Mouse (Mus musculus) erythroblast, embryonic 14.5 days (primary cell): ENCODE data around the gene Fkbp2. TPM values are rescaled to one million over a fixed set of nuclear protein-coding genes. Genes with fewer than 3 reads are reported as not detected.

Experiments
- H3K27me3 ChIP-seq: 2 replicates; pipeline ENCODE4 v1.6.1; 2012; ENCODE audit warnings: inconsistent platforms; ENCODE audit not compliant: control insufficient read depth
- H3K36me3 ChIP-seq: 2 replicates; pipeline ENCODE4 v1.6.1; 2012; ENCODE audit warnings: mild to moderate bottlenecking, inconsistent platforms; ENCODE audit not compliant: control insufficient read depth
- H3K4me1 ChIP-seq: 2 replicates; pipeline ENCODE4 v1.6.1; 2012; ENCODE audit warnings: inconsistent platforms; ENCODE audit not compliant: control insufficient read depth
- H3K4me3 ChIP-seq: replicated peaks from 2 replicates; pipeline ENCODE3; 2012; ENCODE audit warnings: moderate library complexity, mild to moderate bottlenecking, inconsistent platforms
- H3K9me3 ChIP-seq: 2 replicates; pipeline ENCODE4 v1.6.1; 2012; ENCODE audit warnings: low read length, inconsistent platforms, mixed read lengths; ENCODE audit not compliant: control insufficient read depth
- GATA1 ChIP-seq: IDR thresholded peaks from 2 replicates; pipeline ENCODE4 v1.6.1; 2012; ENCODE audit warnings: low read length, inconsistent platforms, mixed read lengths
- TAL1 ChIP-seq: IDR thresholded peaks from 3 replicates; pipeline ENCODE4 v1.6.1; 2012; ENCODE audit warnings: low read length, inconsistent platforms, mixed read lengths
- polyA plus RNA-seq: library from polyadenylated mRNA; stranded (reverse); fragments of >175 nt; gene quantifications from 2 replicates; pipeline ENCODE4 v1.2.3, GENCODE M21; 2012

The Fkbp2 gene
- polyA plus RNA-seq, 1 experiment: 29.1 TPM

- Histone ChIP-seq H3K4me3 (peak within 1 kb of the TSS; percentile 82), H3K9me3 (no peaks in the 10 kb centered on the region), H3K27me3 (no peaks in the 10 kb centered on the region; the same call in none of the 2 replicates), H3K4me1 (peaks cover 90% of the 10 kb centered on the region), H3K36me3 (peaks cover 26% of the 10 kb centered on the region)
- no peak for TF ChIP-seq TAL1
These were observed 5.8 kb downstream of the Fkbp2 start, which contains the start of gene Ppp1r14b for GRCm38 (mm10) chr19:6974211-6975205. Gene Ppp1r14b (plus strand): TSS chr19:6974968.

GRCm38 (mm10) chr19:6973581-6974190, 6.6 kb downstream of the Fkbp2 start:
- Histone ChIP-seq H3K4me1 (peaks cover 90% of the 10 kb centered on the region), H3K27me3 (peaks cover 8% of the 10 kb centered on the region), H3K9me3 (no peaks in the 10 kb centered on the region), H3K36me3 (peaks cover 24% of the 10 kb centered on the region), H3K4me3 (peak overlapping the region; percentile 82)
- no peak for TF ChIP-seq GATA1
- TF ChIP-seq TAL1: no peak

- H3K36me3 ChIP-seq: peaks cover 11% of the 10 kb centered on the region
- H3K4me1 ChIP-seq: peaks cover 90% of the 10 kb centered on the region
- H3K4me3 ChIP-seq: no peak overlapping the region
- H3K9me3 ChIP-seq: no peaks in the 10 kb centered on the region
- no peak for TF ChIP-seq TAL1
- TF ChIP-seq GATA1: no peak
- peaks cover 20% of the 10 kb centered on the region for H3K27me3 ChIP-seq
These were observed 7.9 kb downstream of the Fkbp2 start for GRCm38 (mm10) chr19:6972247-6972917.

- H3K9me3 ChIP-seq: no peaks in the 10 kb centered on the region
- H3K4me3 ChIP-seq: no peak overlapping the region
- peaks cover 20% of the 10 kb centered on the region for H3K27me3 ChIP-seq
- H3K36me3 ChIP-seq: peaks cover 5% of the 10 kb centered on the region
- no peak for TF ChIP-seq GATA1
- TF ChIP-seq TAL1: no peak
- peaks cover 91% of the 10 kb centered on the region for H3K4me1 ChIP-seq
These were observed 8.7 kb downstream of the Fkbp2 start for GRCm38 (mm10) chr19:6971644-6972043.

GRCm38 (mm10) chr19:6970460-6971085, 9.7 kb downstream of the Fkbp2 start:
- Histone ChIP-seq H3K4me3 (peak overlapping the region; percentile 70), H3K4me1 (peaks cover 84% of the 10 kb centered on the region)
- TF ChIP-seq TAL1: no peak
- no peak for TF ChIP-seq GATA1

GRCm38 (mm10) chr19:6969665-6970381, 10.5 kb downstream of the Fkbp2 start:
- Histone ChIP-seq H3K4me1 (peaks cover 83% of the 10 kb centered on the region), H3K36me3 (no peaks in the 10 kb centered on the region; the same call in 1 of the 2 replicates), H3K27me3 (peaks cover 20% of the 10 kb centered on the region), H3K4me3 (peak overlapping the region; percentile 70), H3K9me3 (no peaks in the 10 kb centered on the region)
- TF ChIP-seq GATA1 (no peak), TAL1 (no peak)

More at GRCm38 (mm10) chr19:6970460-6971085, 9.7 kb downstream of the Fkbp2 start:
- H3K36me3 ChIP-seq: no peaks in the 10 kb centered on the region; the same call in 1 of the 2 replicates
- no peaks in the 10 kb centered on the region for H3K9me3 ChIP-seq
- H3K27me3 ChIP-seq: peaks cover 20% of the 10 kb centered on the region

GRCm38 (mm10) chr19:6969291-6969664, 11.0 kb downstream of the Fkbp2 start:
- Histone ChIP-seq H3K27me3 (peaks cover 20% of the 10 kb centered on the region), H3K4me3 (peak overlapping the region; percentile 70), H3K9me3 (no peaks in the 10 kb centered on the region), H3K4me1 (peaks cover 83% of the 10 kb centered on the region), H3K36me3 (peaks cover 2% of the 10 kb centered on the region; the same call in 1 of the 2 replicates)
- TF ChIP-seq TAL1 (no peak), GATA1 (no peak)
